Mouse (Mus musculus) embryonic fibroblast, embryonic 13.5 days (primary cell): ENCODE measurements around the gene Cpn1.

Experiments
- CTCF ChIP-seq: IDR thresholded peaks from 2 replicates; pipeline ENCODE4 v1.5.1; 2011; ENCODE audit warnings: mild to moderate bottlenecking, control low read depth, low read length, moderate library complexity, borderline replicate concordance; ENCODE audit not compliant: insufficient read depth
- POLR2A ChIP-seq: IDR thresholded peaks from 2 replicates; pipeline ENCODE4 v1.6.1; 2011; ENCODE audit warnings: low read depth, mild to moderate bottlenecking, control low read depth, low read length, moderate library complexity

DNA sequence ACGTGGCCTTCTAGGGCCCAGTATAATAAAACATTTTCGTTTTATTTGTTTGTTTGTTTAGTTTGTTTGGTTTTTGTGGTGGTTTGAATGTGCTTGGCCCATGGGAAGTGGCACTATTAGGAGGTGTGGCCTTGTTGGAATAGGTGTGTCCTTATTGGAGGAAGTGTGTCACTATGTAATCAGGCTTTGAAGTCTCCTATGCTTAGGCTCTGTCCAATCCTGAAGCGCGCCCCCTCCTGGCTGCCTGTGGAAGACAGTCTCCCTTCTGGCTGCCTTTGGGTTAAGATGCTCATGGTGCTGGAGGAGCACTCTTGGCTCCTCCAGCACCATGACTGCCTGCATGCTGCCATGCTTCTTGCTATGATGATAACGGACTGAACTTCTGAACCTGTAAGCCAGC lies 36.7 kb upstream of the Cpn1 start:
- no peak for TF ChIP-seq POLR2A
- no peak for TF ChIP-seq CTCF
